Comparison of ENCODE assay signal across 8 mouse cellular contexts in the genomic region with DNA sequence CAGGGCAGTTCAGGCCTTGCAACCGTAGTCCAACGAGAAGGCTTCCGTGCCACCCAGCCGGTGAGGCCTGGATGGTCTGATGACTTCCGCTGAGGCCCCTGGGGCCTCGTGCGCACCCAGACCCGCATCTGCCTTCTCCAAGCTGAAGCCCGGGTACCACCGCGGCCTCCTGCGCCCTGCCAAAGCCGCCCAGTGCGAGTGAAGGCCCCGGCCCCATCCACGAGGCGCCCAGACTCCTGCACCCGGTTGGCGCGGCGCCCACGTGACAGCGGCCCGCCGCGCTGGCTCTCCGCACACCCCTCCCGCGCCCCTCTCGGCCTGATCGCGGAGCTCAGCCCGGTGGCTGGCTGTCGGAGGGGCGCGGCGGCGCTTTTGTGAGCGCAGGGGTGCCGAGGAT. TPM values are rescaled to one million over a fixed set of nuclear protein-coding genes. Genes with fewer than 3 reads are reported as not detected.
DNase-seq lines count a peak whose midpoint lies in the region; ATAC-seq and TF ChIP-seq lines count a peak whose summit lies in the region.

No protein-coding gene starts in this region.

- peak overlapping the region; percentile 93 for H3K9ac ChIP-seq in kidney, embryonic 16.5 days (replicated peaks; ENCODE audit: low read length)
- H3K9ac ChIP-seq in hindbrain, postnatal 0 days (replicated peaks; ENCODE audit: low read length) = peak overlapping the region; percentile 95

- DNase-seq in kidney, adult 11 months = no peak
- DNase-seq in MEL-GATA-1-ER (ENCODE audit: extremely low read depth, low read depth) = peak; percentile 20
- peak; percentile 81 for DNase-seq in hindbrain, postnatal 0 days (ENCODE audit: low spot score)
- no peak for DNase-seq in urinary bladder, adult 2 months (ENCODE audit: low spot score)

- no peaks in the 10 kb centered on the region for H3K27me3 ChIP-seq in kidney, embryonic 16.5 days (ENCODE audit: insufficient read depth, low read length)
- H3K27me3 ChIP-seq in hindbrain, postnatal 0 days (ENCODE audit: insufficient read depth, low read length) = no peaks in the 10 kb centered on the region

- no peak for TF ChIP-seq POLR2A in cortical plate, adult 2 months (IDR thresholded peaks at IDR 0.05; ENCODE audit: extremely low read depth, insufficient read depth, low read length)

- peak overlapping the region; percentile 74 for H3K4me2 ChIP-seq in kidney, embryonic 16.5 days (replicated peaks; ENCODE audit: low read depth, low read length)
- H3K4me2 ChIP-seq in hindbrain, postnatal 0 days (ENCODE audit: low read depth, low read length) = peak overlapping the region; percentile 93

- no peak for TF ChIP-seq CTCF in cortical plate, adult 2 months (IDR thresholded peaks at IDR 0.05; ENCODE audit: extremely low read depth, insufficient read depth, low read length)
- TF ChIP-seq CTCF in hindbrain, postnatal 0 days (IDR thresholded peaks at IDR 0.05; ENCODE audit: low read depth) = no peak

- H3K9me3 ChIP-seq in kidney, embryonic 16.5 days (ENCODE audit: low read length) = no peaks in the 10 kb centered on the region
- no peaks in the 10 kb centered on the region for H3K9me3 ChIP-seq in hindbrain, postnatal 0 days (ENCODE audit: low read length)

- peaks cover 31% of the 10 kb centered on the region for H3K4me1 ChIP-seq in kidney, embryonic 16.5 days (ENCODE audit: insufficient read depth, low read length)
- no peaks in the 10 kb centered on the region for H3K4me1 ChIP-seq in cortical plate, adult 2 months (ENCODE audit: control insufficient read depth, insufficient read depth, low read length)
- peaks cover 27% of the 10 kb centered on the region for H3K4me1 ChIP-seq in hindbrain, postnatal 0 days (ENCODE audit: insufficient read depth, low read length)

- peak; percentile 33 for ATAC-seq in kidney, embryonic 16.5 days (ENCODE audit: low FRiP score, low TSS enrichment)
- peak; percentile 18; the same call in 1 of the 2 replicates for ATAC-seq in hindbrain, postnatal 0 days
- ATAC-seq in megakaryocyte-erythroid progenitor cell, adult 5-6 weeks (replicated peaks; ENCODE audit: low FRiP score, low TSS enrichment, poor library complexity, severe bottlenecking) = peak; percentile 10
- no peak for ATAC-seq in erythroid progenitor cell, adult 5-6 weeks (replicated peaks; ENCODE audit: low FRiP score, poor library complexity, severe bottlenecking)

- under 1% methylated on average over 40 of the region's 40 CpGs for WGBS in kidney, embryonic 16.5 days
- under 1% methylated on average over 31 of the region's 40 CpGs for WGBS in hindbrain, postnatal 0 days

- H3K4me3 ChIP-seq in kidney, embryonic 16.5 days (ENCODE audit: low read length) = peak overlapping the region; percentile 80
- H3K4me3 ChIP-seq in cortical plate, adult 2 months (ENCODE audit: insufficient read depth, low read length) = peak overlapping the region; percentile 62
- H3K4me3 ChIP-seq in hindbrain, postnatal 0 days (ENCODE audit: low read length) = peak overlapping the region; percentile 91

- H3K36me3 ChIP-seq in kidney, embryonic 16.5 days (ENCODE audit: insufficient read depth, low read length) = peaks cover 37% of the 10 kb centered on the region
- peaks cover 30% of the 10 kb centered on the region for H3K36me3 ChIP-seq in hindbrain, postnatal 0 days (ENCODE audit: insufficient read depth, low read length)

- peak overlapping the region; percentile 98 for H3K27ac ChIP-seq in kidney, embryonic 16.5 days (ENCODE audit: low read length)
- peak overlapping the region; percentile 94 for H3K27ac ChIP-seq in cortical plate, adult 2 months (ENCODE audit: insufficient read depth, low read length)
- H3K27ac ChIP-seq in hindbrain, postnatal 0 days = peak overlapping the region; percentile 100

RNA-seq across cellular contexts. Expression of gene Fasn, which starts 0.8 kb away (rescaled TPM):
- polyA plus RNA-seq in kidney, embryonic 16.5 days (2015; fragmentation: Nextera tagmentation; extraction: Ambion mirVana) = 50.0 and 50.4 TPM in 2 replicates
- polyA plus RNA-seq in cortical plate, adult 2 months (2012; rRNA removed) = 219 and 242 TPM in 2 replicates
- total RNA-seq in hindbrain, postnatal 0 days (2014; rRNA removed) = 474 and 499 TPM in 2 replicates
- polyA plus RNA-seq in hindbrain, postnatal 0 days (2015; fragmentation: Nextera tagmentation; extraction: Ambion mirVana) = 48.9 and 54.4 TPM in 2 replicates
- total RNA-seq in megakaryocyte-erythroid progenitor cell, adult 5-6 weeks (2014; fragmentation: Nextera tagmentation) = 92.0 and 92.3 TPM in 2 replicates
- total RNA-seq in megakaryocyte-erythroid progenitor cell, adult 5-6 weeks (2017) = 27.2 and 34.0 TPM in 2 replicates
- 187 and 188 TPM in 2 replicates for polyA plus RNA-seq in urinary bladder, adult 2 months (2012; rRNA removed)
- total RNA-seq in erythroid progenitor cell, adult 5-6 weeks (2015; ENCODE audit: low replicate concordance) = 3.2 and 16.3 TPM in 2 replicates
- total RNA-seq in erythroid progenitor cell, adult 5-6 weeks (2017; ENCODE audit: low replicate concordance) = 0.83 and 2.8 TPM in 2 replicates

RNA-seq across cellular contexts. Expression of gene Dus1l, which starts 27.3 kb away (rescaled TPM):
- 89.9 and 91.0 TPM in 2 replicates for polyA plus RNA-seq in kidney, embryonic 16.5 days (2015; fragmentation: Nextera tagmentation; extraction: Ambion mirVana)
- polyA plus RNA-seq in cortical plate, adult 2 months (2012; rRNA removed) = 49.8 and 51.3 TPM in 2 replicates
- 36.3 and 48.5 TPM in 2 replicates for total RNA-seq in hindbrain, postnatal 0 days (2014; rRNA removed)
- polyA plus RNA-seq in hindbrain, postnatal 0 days (2015; fragmentation: Nextera tagmentation; extraction: Ambion mirVana) = 40.4 and 42.2 TPM in 2 replicates
- total RNA-seq in megakaryocyte-erythroid progenitor cell, adult 5-6 weeks (2014; fragmentation: Nextera tagmentation) = 150 TPM in 2 replicates
- 68.4 and 87.6 TPM in 2 replicates for total RNA-seq in megakaryocyte-erythroid progenitor cell, adult 5-6 weeks (2017)
- 36.1 and 39.1 TPM in 2 replicates for polyA plus RNA-seq in urinary bladder, adult 2 months (2012; rRNA removed)
- total RNA-seq in erythroid progenitor cell, adult 5-6 weeks (2015; ENCODE audit: low replicate concordance) = 46.1 and 62.0 TPM in 2 replicates
- total RNA-seq in erythroid progenitor cell, adult 5-6 weeks (2017; ENCODE audit: low replicate concordance) = 15.4 and 24.6 TPM in 2 replicates

RNA-seq across cellular contexts. Expression of gene Gps1, which starts 39.5 kb away (rescaled TPM):
- 230 and 239 TPM in 2 replicates for polyA plus RNA-seq in kidney, embryonic 16.5 days (2015; fragmentation: Nextera tagmentation; extraction: Ambion mirVana)
- 223 and 224 TPM in 2 replicates for polyA plus RNA-seq in cortical plate, adult 2 months (2012; rRNA removed)
- 304 and 314 TPM in 2 replicates for total RNA-seq in hindbrain, postnatal 0 days (2014; rRNA removed)
- polyA plus RNA-seq in hindbrain, postnatal 0 days (2015; fragmentation: Nextera tagmentation; extraction: Ambion mirVana) = 234 and 242 TPM in 2 replicates
- 107 TPM in 2 replicates for total RNA-seq in megakaryocyte-erythroid progenitor cell, adult 5-6 weeks (2014; fragmentation: Nextera tagmentation)
- total RNA-seq in megakaryocyte-erythroid progenitor cell, adult 5-6 weeks (2017) = 103 and 119 TPM in 2 replicates
- polyA plus RNA-seq in urinary bladder, adult 2 months (2012; rRNA removed) = 119 and 149 TPM in 2 replicates
- 31.4 and 39.0 TPM in 2 replicates for total RNA-seq in erythroid progenitor cell, adult 5-6 weeks (2015; ENCODE audit: low replicate concordance)
- 17.6 and 19.9 TPM in 2 replicates for total RNA-seq in erythroid progenitor cell, adult 5-6 weeks (2017; ENCODE audit: low replicate concordance)

RNA-seq across cellular contexts. Expression of gene Rfng, which starts 39.5 kb away (rescaled TPM):
- polyA plus RNA-seq in kidney, embryonic 16.5 days (2015; fragmentation: Nextera tagmentation; extraction: Ambion mirVana) = 44.0 and 46.9 TPM in 2 replicates
- 98.9 and 103 TPM in 2 replicates for polyA plus RNA-seq in cortical plate, adult 2 months (2012; rRNA removed)
- 93.6 and 97.0 TPM in 2 replicates for total RNA-seq in hindbrain, postnatal 0 days (2014; rRNA removed)
- polyA plus RNA-seq in hindbrain, postnatal 0 days (2015; fragmentation: Nextera tagmentation; extraction: Ambion mirVana) = 94.6 and 107 TPM in 2 replicates
- total RNA-seq in megakaryocyte-erythroid progenitor cell, adult 5-6 weeks (2014; fragmentation: Nextera tagmentation) = 43.1 and 47.2 TPM in 2 replicates
- total RNA-seq in megakaryocyte-erythroid progenitor cell, adult 5-6 weeks (2017) = 4.8 and 9.5 TPM in 2 replicates
- polyA plus RNA-seq in urinary bladder, adult 2 months (2012; rRNA removed) = 25.7 and 27.4 TPM in 2 replicates
- 3.2 and 6.7 TPM in 2 replicates for total RNA-seq in erythroid progenitor cell, adult 5-6 weeks (2015; ENCODE audit: low replicate concordance)
- 0.91 and 1.3 TPM in 2 replicates for total RNA-seq in erythroid progenitor cell, adult 5-6 weeks (2017; ENCODE audit: low replicate concordance)

Comparison
In these comparisons a context has a peak if more than half of its experiments do, and no peak if none do; other contexts are left out.
1. DNase-seq: peak in MEL-GATA-1-ER (single experiment) and hindbrain, postnatal 0 days (single experiment); none in kidney, adult 11 months (single experiment) and urinary bladder, adult 2 months (single experiment).
2. Peak in every context shown above with its lines, with median percentiles within 50 percentile points of each other: H3K27ac ChIP-seq and H3K4me3 ChIP-seq.